Mouse (Mus musculus): Measurements from ENCODE around the gene Clcnka. TPM values are rescaled to one million over a fixed set of nuclear protein-coding genes. Genes with fewer than 3 reads are reported as not detected.

Gene Clcnka
- polyA plus RNA-seq, 1 experiment: 99.3 TPM

DNA sequence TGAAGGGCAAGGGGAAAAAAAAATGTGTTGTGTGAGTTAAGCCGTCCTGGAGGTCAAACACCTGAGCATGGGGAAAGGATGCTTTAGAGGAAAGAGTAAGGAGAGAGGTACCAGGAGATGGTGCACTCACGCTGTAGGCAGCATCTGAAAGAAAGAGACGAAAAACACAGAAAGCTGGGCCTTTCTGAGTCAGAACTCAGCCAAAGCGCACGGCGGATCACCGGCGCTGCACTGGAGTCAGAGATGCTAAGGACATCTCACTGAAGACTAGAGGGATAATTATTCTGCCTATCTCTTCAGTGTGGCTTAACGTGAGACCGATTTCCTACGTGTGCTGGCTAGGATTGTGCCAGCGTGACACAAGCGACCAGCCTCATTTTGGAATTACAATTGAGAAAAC lies 29.4 kb upstream of the Clcnka start:
- H3K4me3 ChIP-seq (ENCODE audit: insufficient read depth, low read depth, low read length): no peak overlapping the region
- H3K36me3 ChIP-seq (ENCODE audit: control insufficient read depth, insufficient read depth, low read length): no peaks in the 10 kb centered on the region
- no peaks in the 10 kb centered on the region for H3K4me1 ChIP-seq (ENCODE audit: control insufficient read depth, insufficient read depth, low read length)
- 92% methylated on average over 13 of the region's 13 CpGs for WGBS
- no peak overlapping the region for H3K27ac ChIP-seq (ENCODE audit: insufficient read depth, low read depth, low read length)
- H3K27me3 ChIP-seq (replicated peaks; ENCODE audit: control insufficient read depth, insufficient read depth, low read length): no peaks in the 10 kb centered on the region
- no peak for DNase-seq
- no peak for TF ChIP-seq POLR2A (IDR thresholded peaks at IDR 0.05; ENCODE audit: low read depth, low read length)
- no peak for TF ChIP-seq CTCF (conservative IDR thresholded peaks at IDR 0.05; ENCODE audit: insufficient read depth, insufficient read length, low read depth, low read length)

DNA sequence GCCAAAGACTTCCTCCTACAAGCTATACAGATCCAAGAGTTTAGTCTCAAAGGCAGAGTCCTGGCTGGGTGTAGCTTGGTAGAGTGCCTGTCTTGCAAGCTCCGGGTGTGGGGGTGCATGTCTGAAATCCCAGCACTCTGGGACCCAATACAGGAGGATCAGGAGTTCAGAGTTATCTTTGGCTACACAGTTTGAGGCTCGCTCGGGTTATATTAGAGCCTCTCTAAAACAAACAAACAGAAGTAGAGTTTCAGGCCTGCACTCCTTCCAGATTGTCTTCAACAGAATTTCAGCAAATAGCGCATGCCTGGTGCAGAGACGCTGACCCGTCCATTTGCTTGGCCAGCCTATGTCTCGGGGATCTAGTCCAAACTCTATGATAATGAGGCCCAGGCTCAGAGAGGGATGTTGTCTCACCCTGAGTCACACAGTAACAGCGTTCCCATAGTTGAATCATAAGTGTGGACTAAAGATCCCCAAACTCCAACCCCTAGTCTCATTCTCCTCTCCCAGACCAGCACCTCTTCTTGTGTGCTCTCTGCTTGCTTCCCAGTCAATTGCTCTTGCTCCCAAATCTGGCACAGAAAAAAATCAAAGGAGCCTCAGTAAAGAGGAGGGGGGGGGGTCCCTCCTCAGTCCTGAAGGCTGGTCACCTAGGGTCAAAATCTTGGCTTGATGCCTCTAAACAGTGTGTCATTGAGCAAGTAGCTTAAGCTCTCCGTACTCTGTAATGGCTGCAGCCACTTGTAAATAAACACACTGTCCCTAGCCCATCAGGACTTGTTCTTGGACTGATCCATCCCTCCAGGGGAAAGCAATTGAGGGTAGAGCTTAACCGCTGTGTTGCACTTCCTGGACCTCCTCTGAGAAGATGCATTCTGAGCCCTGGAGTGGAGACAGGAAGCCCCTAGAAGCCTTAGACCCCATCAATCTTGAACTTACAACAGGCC lies 28.5 kb upstream of the Clcnka start:
- TF ChIP-seq POLR2A (IDR thresholded peaks at IDR 0.05; ENCODE audit: low read depth, low read length): no peak
- no peak for TF ChIP-seq CTCF (conservative IDR thresholded peaks at IDR 0.05; ENCODE audit: insufficient read depth, insufficient read length, low read depth, low read length)
- Histone ChIP-seq H3K27me3 (replicated peaks; ENCODE audit: control insufficient read depth, insufficient read depth, low read length) (no peaks in the 10 kb centered on the region), H3K4me3 (ENCODE audit: insufficient read depth, low read depth, low read length) (no peak overlapping the region), H3K27ac (ENCODE audit: insufficient read depth, low read depth, low read length) (peak overlapping the region; percentile 88), H3K36me3 (ENCODE audit: control insufficient read depth, insufficient read depth, low read length) (no peaks in the 10 kb centered on the region), H3K4me1 (ENCODE audit: control insufficient read depth, insufficient read depth, low read length) (no peaks in the 10 kb centered on the region)
- WGBS: 73% methylated on average over 10 of the region's 10 CpGs
- no peak for DNase-seq

DNA sequence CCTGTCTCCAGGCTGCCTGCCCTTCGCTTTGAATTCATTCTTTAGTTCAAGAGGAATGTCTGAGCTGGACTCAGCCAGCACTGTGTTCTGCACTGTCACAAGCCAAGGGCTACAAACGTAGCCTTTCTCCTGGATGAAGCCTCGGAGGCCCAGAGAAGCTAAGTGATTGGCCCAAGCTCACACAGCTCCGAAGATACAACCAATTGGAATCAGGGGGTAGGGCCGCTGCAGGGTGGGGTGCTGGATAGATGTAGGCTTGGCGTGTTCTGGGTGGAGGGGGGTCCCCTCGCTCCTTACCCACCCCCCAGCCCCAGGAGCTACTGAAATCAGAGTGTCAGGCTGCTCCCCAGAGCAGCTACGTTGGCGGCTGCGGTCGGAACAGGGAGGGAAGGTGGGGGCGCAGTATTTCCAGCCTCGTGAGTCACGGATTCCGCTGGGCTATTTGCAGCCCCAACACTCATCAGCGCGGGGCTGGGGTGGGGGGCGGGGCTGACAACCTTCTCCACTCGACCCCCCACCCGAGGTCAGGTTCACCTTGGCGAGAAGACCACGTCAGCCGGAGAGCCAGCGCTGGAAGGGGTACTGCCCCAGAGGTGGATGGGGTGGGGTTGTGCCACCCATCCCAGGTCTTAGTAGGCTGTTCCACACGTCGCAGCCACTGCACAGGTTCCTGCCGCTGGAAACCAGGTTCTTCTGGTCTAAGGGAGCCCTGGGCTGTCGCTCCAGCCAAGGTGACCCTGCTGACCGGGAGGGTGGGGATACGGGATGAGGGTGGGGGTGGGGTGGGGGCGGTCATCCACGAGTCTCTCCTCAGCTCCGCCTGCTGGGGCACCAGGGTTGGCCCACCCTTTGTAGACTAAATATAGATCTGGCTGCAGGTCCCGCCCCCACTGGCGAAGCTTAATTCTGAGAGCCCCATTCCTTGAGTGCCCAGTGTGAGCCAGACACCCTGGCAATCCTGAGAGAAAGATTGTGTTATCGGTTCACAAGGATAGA lies 27.3 kb upstream of the Clcnka start:
- peak; percentile 76 for DNase-seq
- WGBS: 5% methylated on average over 36 of the region's 36 CpGs
- Histone ChIP-seq H3K27ac (ENCODE audit: insufficient read depth, low read depth, low read length) (peak overlapping the region; percentile 88), H3K36me3 (ENCODE audit: control insufficient read depth, insufficient read depth, low read length) (no peaks in the 10 kb centered on the region), H3K4me1 (ENCODE audit: control insufficient read depth, insufficient read depth, low read length) (peaks cover 5% of the 10 kb centered on the region), H3K4me3 (ENCODE audit: insufficient read depth, low read depth, low read length) (peak overlapping the region; percentile 51), H3K27me3 (replicated peaks; ENCODE audit: control insufficient read depth, insufficient read depth, low read length) (no peaks in the 10 kb centered on the region)
- TF ChIP-seq CTCF (conservative IDR thresholded peaks at IDR 0.05; ENCODE audit: insufficient read depth, insufficient read length, low read depth, low read length): no peak
- no peak for TF ChIP-seq POLR2A (IDR thresholded peaks at IDR 0.05; ENCODE audit: low read depth, low read length)

DNA sequence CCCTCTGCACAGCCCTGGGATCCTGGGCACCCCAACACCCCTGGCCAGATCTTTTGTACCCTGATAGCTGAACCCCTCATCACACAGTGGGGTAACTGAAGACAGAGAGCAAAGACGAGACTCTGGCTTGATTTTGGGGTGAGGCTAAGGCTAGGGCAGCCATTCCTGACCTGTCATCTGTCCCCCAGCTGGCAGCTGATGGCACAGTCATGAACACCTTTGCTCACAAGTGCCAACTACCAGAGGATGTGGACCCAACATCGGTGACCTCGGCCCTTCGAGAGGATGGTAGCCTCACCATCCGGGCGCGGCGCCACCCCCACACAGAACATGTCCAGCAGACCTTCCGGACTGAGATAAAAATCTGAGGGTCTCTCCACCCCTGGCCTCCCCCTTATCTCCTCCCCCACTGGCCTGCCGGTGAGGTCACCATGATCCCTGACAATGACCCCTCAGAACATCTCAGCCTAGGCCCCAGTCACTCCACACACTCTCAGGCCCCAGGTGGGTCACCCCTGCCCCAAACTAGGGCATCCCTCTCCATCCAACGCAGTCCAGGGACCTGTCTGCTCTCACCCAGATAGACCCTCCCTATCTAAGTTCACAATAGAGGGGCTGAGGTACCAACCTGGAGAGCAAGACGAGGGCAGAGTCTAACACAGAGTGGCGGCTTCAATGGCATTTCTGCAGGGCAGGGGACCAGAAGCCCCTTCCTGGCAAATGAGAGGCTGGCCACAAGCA lies 25.3 kb upstream of the Clcnka start:
- H3K4me1 ChIP-seq (ENCODE audit: control insufficient read depth, insufficient read depth, low read length): peaks cover 5% of the 10 kb centered on the region
- DNase-seq: no peak
- H3K36me3 ChIP-seq (ENCODE audit: control insufficient read depth, insufficient read depth, low read length): no peaks in the 10 kb centered on the region
- TF ChIP-seq POLR2A (IDR thresholded peaks at IDR 0.05; ENCODE audit: low read depth, low read length) (no peak), CTCF (conservative IDR thresholded peaks at IDR 0.05; ENCODE audit: insufficient read depth, insufficient read length, low read depth, low read length) (no peak)
- H3K27ac ChIP-seq (ENCODE audit: insufficient read depth, low read depth, low read length): no peak overlapping the region
- no peak overlapping the region for H3K4me3 ChIP-seq (ENCODE audit: insufficient read depth, low read depth, low read length)
- no peaks in the 10 kb centered on the region for H3K27me3 ChIP-seq (replicated peaks; ENCODE audit: control insufficient read depth, insufficient read depth, low read length)
- 91% methylated on average over 13 of the region's 13 CpGs for whole genome bisulfite sequencing

DNA sequence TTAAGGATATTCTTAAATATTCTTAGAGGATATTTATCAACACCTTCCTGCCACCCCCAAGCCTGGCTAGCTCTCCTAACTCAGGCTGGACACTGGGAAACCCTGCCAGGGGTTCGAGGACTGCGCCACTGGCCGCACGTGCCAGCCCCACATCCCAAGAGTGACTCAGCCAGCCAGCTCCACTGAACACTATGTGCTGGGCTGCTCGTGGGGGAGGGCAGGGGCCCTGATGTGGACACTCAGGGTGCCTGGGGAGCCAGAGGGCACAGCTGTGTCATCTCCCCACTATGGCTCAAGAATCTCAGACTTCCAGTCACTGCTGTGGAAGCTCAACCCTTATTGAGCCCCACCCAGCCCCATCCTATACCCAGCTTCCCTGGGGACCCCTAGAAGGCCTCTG lies 24.8 kb upstream of the Clcnka start:
- Histone ChIP-seq H3K27ac (ENCODE audit: insufficient read depth, low read depth, low read length) (no peak overlapping the region), H3K36me3 (ENCODE audit: control insufficient read depth, insufficient read depth, low read length) (no peaks in the 10 kb centered on the region), H3K4me3 (ENCODE audit: insufficient read depth, low read depth, low read length) (no peak overlapping the region), H3K27me3 (replicated peaks; ENCODE audit: control insufficient read depth, insufficient read depth, low read length) (no peaks in the 10 kb centered on the region), H3K4me1 (ENCODE audit: control insufficient read depth, insufficient read depth, low read length) (peaks cover 5% of the 10 kb centered on the region)
- 82% methylated on average over 5 of the region's 5 CpGs for WGBS
- no peak for TF ChIP-seq POLR2A (IDR thresholded peaks at IDR 0.05; ENCODE audit: low read depth, low read length)
- TF ChIP-seq CTCF (conservative IDR thresholded peaks at IDR 0.05; ENCODE audit: insufficient read depth, insufficient read length, low read depth, low read length): no peak
- DNase-seq: no peak

DNA sequence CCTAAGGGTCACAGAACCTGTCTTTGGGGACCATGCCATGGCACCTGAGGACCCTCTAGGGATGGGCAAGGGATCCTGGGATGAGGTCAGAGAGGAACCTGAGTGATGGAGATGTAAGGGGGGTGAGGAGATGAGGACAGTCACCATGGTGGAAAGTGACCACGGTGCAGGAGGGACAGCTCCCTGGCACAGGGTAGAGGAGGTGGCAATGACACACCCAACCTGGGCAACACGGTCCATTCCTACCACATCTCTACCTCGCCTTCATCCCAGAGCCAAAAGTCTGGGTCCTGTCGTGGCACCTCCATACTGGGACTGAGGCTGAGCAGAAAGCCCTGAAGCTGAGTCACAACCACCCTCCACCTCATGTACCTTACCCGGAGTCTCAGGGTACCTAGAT lies 24.3 kb upstream of the Clcnka start:
- 88% methylated on average over 5 of the region's 5 CpGs for WGBS
- Histone ChIP-seq H3K27me3 (replicated peaks; ENCODE audit: control insufficient read depth, insufficient read depth, low read length) (no peaks in the 10 kb centered on the region), H3K27ac (ENCODE audit: insufficient read depth, low read depth, low read length) (no peak overlapping the region), H3K4me1 (ENCODE audit: control insufficient read depth, insufficient read depth, low read length) (peaks cover 5% of the 10 kb centered on the region), H3K4me3 (ENCODE audit: insufficient read depth, low read depth, low read length) (no peak overlapping the region), H3K36me3 (ENCODE audit: control insufficient read depth, insufficient read depth, low read length) (no peaks in the 10 kb centered on the region)
- DNase-seq: no peak
- TF ChIP-seq POLR2A (IDR thresholded peaks at IDR 0.05; ENCODE audit: low read depth, low read length) (no peak), CTCF (conservative IDR thresholded peaks at IDR 0.05; ENCODE audit: insufficient read depth, insufficient read length, low read depth, low read length) (no peak)
